Mouse (Mus musculus) neural tube, embryonic 13.5 days (tissue): ENCODE results near the gene Flrt1. TPM values are rescaled to one million over a fixed set of nuclear protein-coding genes. Genes with fewer than 3 reads are reported as not detected.
"Not testable (repeated sequence)": the region's sequence is repeated elsewhere in the genome, so short reads cannot be mapped to it uniquely, and the experiment has no call there.

Experiments used
- ATAC-seq: fragments of 200-750 bp; cut with Nextera tagmentation; 2 replicates; pipeline ENCODE4 v1.8.0; 2017; ENCODE audit warnings: low read depth, mild to moderate bottlenecking, moderate TSS enrichment, moderate library complexity
- H3K27ac ChIP-seq: fragments of 300-500 bp; sonication (generic); replicated peaks from 2 replicates; pipeline ENCODE4 v1.5.1; 2015; ENCODE audit warnings: moderate library complexity, mild to moderate bottlenecking, inconsistent platforms
- H3K27me3 ChIP-seq: fragments of 300-500 bp; sonication (generic); 2 replicates; pipeline ENCODE4 v1.6.1; 2015; ENCODE audit warnings: mild to moderate bottlenecking, inconsistent platforms
- H3K36me3 ChIP-seq: fragments of 300-500 bp; sonication (generic); 2 replicates; pipeline ENCODE4 v1.6.1; 2015; ENCODE audit warnings: mild to moderate bottlenecking, inconsistent platforms
- H3K4me1 ChIP-seq: fragments of 300-500 bp; sonication (generic); replicated peaks from 2 replicates; pipeline ENCODE4 v1.6.1; 2015; ENCODE audit warnings: inconsistent platforms
- H3K4me2 ChIP-seq: fragments of 300-500 bp; sonication (generic); 2 replicates; pipeline ENCODE4 v1.6.1; 2015; ENCODE audit warnings: inconsistent platforms, mild to moderate bottlenecking, moderate library complexity
- H3K4me3 ChIP-seq: fragments of 300-500 bp; sonication (generic); 2 replicates; pipeline ENCODE4 v1.5.1; 2015; ENCODE audit warnings: mild to moderate bottlenecking, inconsistent platforms
- H3K9ac ChIP-seq: fragments of 300-500 bp; sonication (generic); 2 replicates; pipeline ENCODE4 v1.6.1; 2015; ENCODE audit warnings: moderate library complexity, mild to moderate bottlenecking, inconsistent platforms
- H3K9me3 ChIP-seq: fragments of 300-500 bp; sonication (generic); 2 replicates; pipeline ENCODE4 v1.6.1; 2016; ENCODE audit warnings: inconsistent platforms
- WGBS: fragments of 180-500 bp; shearing (Covaris S2); methylation state at CpG from one replicate; pipeline ENCODE4 v1.1.7; 2015; 5-methylcytosine and 5-hydroxymethylcytosine counted together
- polyA plus RNA-seq: library from polyadenylated mRNA; unstranded; fragments of >200 nt; fragmentation: Nextera tagmentation; extraction: Ambion mirVana; gene quantifications from 2 replicates; pipeline ENCODE4 v1.2.1, GENCODE M21; 2015

Gene Flrt1
- polyA plus RNA-seq, 1 experiment from 2014 or later: 9.6 TPM

DNA sequence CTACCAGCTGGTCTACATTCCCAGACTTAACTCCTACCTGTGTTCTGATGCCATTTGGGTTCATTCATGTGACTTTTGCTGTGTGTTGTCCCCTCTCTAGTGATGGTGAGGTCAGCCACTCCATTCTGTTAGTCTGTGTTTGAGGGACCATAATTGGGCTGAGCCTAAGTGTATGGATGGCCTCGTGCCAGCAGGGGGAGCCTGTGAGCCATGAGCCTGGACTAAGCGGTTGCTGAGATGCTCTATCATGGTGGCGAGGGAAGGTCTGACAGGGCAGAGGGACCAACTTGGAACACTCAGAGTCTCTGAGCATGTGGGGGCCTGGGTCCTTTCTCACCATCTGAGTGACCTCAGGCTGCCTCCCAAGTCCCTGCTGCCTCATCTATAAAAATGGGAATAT lies 41.0 kb downstream of the Flrt1 start:
- 2% methylated on average over 3 of the region's 3 CpGs for WGBS
- no peak overlapping the region for H3K9ac ChIP-seq
- no peaks in the 10 kb centered on the region for H3K36me3 ChIP-seq
- ATAC-seq: peak; percentile 26
- H3K4me3 ChIP-seq: no peak overlapping the region
- H3K27me3 ChIP-seq: peaks cover 49% of the 10 kb centered on the region
- H3K27ac ChIP-seq: no peak overlapping the region
- no peaks in the 10 kb centered on the region for H3K9me3 ChIP-seq
- no peak overlapping the region for H3K4me2 ChIP-seq
- peaks cover 49% of the 10 kb centered on the region for H3K4me1 ChIP-seq

DNA sequence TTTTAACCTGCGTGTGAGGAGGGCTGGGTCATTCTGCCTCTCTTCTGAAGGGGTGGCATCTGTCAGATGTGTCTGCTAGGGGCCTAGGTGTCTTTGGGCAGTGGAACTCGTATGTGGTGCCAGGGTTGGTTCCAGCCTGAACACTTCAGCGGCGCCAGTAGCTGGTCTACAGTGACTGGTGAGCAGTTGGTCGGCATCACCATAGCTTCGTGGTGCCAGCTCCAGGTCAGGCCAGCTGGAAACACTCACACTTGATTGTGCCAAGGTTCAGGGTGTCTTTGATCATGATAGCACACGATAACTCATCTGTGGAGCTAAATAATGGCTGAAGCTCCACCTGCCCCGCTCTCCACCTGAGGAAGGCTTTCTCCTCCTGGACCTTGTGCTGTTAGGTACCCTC lies 42.6 kb downstream of the Flrt1 start:
- H3K27ac ChIP-seq: no peak overlapping the region
- no peak for ATAC-seq

DNA sequence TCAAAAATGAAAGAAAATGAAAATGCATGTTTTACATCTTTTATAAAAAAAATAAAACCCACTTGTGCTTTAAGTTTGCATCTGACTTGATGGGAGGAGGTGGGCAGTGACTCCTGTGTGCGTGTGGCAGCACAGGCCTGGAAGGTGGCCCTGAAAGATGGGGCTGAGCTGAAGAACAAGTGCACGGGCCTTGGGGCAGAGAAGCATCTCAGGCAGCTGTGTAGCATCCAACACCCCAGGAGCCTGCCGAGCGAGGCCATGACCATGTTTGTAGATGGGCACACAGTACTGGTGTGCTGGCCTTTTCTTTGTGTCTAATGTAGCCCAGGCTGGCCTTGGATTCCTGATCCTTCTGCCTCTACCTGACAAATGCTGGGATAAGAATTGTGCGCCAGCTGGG lies 43.4 kb downstream of the Flrt1 start:
- Histone ChIP-seq H3K27me3 (peaks cover 72% of the 10 kb centered on the region), H3K9me3 (no peaks in the 10 kb centered on the region), H3K36me3 (no peaks in the 10 kb centered on the region), H3K4me1 (peaks cover 39% of the 10 kb centered on the region), H3K27ac (no peak overlapping the region), H3K4me2 (no peak overlapping the region), H3K4me3 (no peak overlapping the region), H3K9ac (no peak overlapping the region)
- no peak for ATAC-seq
- 87% methylated on average over 5 of the region's 5 CpGs for WGBS

More for the DNA sequence above, 42.6 kb downstream of the Flrt1 start:
- Histone ChIP-seq H3K9ac (no peak overlapping the region), H3K4me1 (peaks cover 39% of the 10 kb centered on the region), H3K36me3 (no peaks in the 10 kb centered on the region), H3K9me3 (no peaks in the 10 kb centered on the region), H3K4me2 (no peak overlapping the region), H3K27me3 (peaks cover 66% of the 10 kb centered on the region), H3K4me3 (no peak overlapping the region)
- WGBS: 93% methylated on average over 8 of the region's 8 CpGs

DNA sequence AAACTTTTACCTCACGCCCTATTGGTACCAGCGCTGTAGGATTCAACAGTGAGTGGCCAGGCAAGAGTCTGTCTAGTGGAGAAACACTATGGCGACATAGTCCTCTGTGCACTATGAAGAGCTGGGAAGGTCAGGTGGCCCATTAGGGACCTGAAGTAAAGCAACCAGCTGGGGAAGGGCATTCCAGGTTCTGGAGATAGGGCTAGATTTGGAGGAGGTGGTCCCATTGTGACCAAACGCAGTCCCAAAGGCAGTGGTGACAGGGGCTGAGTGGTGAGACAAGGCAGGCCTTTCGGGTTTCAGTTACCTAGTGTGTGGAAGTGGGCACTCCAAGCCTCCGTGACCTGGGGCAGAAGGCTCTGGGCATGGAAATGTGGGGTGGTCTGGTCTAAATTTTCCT lies 47.0 kb downstream of the Flrt1 start:
- peaks cover 82% of the 10 kb centered on the region for H3K27me3 ChIP-seq
- no peaks in the 10 kb centered on the region for H3K9me3 ChIP-seq
- H3K36me3 ChIP-seq: no peaks in the 10 kb centered on the region
- ATAC-seq: no peak
- H3K4me1 ChIP-seq: peaks cover 24% of the 10 kb centered on the region
- H3K4me2 ChIP-seq: no peak overlapping the region; the same call in 1 of the 2 replicates
- no peak overlapping the region for H3K4me3 ChIP-seq
- H3K27ac ChIP-seq: no peak overlapping the region
- WGBS: 71% methylated on average over 6 of the region's 6 CpGs
- H3K9ac ChIP-seq: no peak overlapping the region

DNA sequence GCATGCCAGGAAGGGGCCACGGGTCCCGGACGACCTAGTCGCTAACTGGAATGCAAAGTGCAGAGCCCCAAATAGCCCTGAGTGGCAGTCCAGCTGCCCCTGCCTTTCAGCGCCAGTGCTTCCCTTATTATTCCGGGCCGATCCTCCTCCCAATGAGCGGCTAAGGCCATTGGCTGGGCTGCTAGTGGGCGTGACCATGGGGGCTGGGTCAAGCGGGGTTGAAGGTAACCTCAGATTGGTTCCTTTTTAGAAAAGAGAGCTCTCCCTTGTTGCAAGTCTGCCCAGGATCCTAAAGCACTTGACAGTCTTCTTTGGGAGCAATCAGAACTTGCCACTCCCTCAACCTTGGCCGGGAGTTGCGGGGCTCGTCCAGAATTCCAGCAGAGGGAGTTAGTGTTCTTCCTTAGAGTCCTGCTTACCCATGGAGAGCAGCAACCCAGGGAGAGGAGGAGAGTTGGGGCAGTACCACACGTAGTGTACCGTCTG lies 47.8 kb downstream of the Flrt1 start:
- ATAC-seq: peak; percentile 57
- peak overlapping the region; percentile 66 for H3K9ac ChIP-seq
- WGBS: under 1% methylated on average over 15 of the region's 15 CpGs
- no peak overlapping the region for H3K27ac ChIP-seq
- H3K9me3 ChIP-seq: no peaks in the 10 kb centered on the region
- peaks cover 75% of the 10 kb centered on the region for H3K27me3 ChIP-seq
- peak overlapping the region; percentile 90 for H3K4me2 ChIP-seq
- H3K36me3 ChIP-seq: no peaks in the 10 kb centered on the region
- H3K4me1 ChIP-seq: peaks cover 24% of the 10 kb centered on the region
- peak overlapping the region; percentile 61 for H3K4me3 ChIP-seq

DNA sequence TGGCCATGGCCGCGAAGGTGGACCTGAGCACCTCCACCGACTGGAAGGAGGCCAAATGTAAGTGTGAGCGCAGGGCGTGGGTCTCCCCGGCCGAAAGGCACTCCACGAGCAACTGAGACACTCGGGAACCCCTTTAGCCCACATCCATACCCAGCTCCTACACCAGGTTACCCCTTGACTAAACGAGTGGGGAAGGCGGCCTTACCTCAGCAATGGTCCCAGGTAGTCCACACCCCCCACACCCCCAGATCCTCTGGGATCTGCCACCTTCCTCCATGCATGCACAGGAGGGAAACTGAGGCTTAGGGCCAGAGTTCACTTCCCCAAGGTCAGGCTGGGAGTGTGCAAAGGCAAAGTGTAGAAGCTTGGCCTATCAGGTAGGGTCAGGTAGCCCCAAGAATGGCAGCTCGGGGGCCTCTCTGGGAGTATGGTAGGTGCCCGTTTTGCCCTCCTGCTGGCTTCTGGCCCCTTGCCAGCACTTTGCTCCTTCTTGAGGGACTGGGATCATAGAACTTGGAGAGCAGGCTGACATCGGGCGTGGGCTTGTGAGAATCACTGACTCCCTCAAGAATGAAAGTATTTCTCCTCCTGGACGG lies 48.3 kb downstream of the Flrt1 start:
- Histone ChIP-seq H3K27me3 (peaks cover 73% of the 10 kb centered on the region), H3K4me1 (peaks cover 24% of the 10 kb centered on the region), H3K9me3 (no peaks in the 10 kb centered on the region), H3K4me3 (peak overlapping the region; percentile 61), H3K36me3 (no peaks in the 10 kb centered on the region), H3K27ac (no peak overlapping the region), H3K4me2 (peak overlapping the region; percentile 90), H3K9ac (peak overlapping the region; percentile 66)
- 2% methylated on average over 16 of the region's 16 CpGs for WGBS
- peak; percentile 49 for ATAC-seq

DNA sequence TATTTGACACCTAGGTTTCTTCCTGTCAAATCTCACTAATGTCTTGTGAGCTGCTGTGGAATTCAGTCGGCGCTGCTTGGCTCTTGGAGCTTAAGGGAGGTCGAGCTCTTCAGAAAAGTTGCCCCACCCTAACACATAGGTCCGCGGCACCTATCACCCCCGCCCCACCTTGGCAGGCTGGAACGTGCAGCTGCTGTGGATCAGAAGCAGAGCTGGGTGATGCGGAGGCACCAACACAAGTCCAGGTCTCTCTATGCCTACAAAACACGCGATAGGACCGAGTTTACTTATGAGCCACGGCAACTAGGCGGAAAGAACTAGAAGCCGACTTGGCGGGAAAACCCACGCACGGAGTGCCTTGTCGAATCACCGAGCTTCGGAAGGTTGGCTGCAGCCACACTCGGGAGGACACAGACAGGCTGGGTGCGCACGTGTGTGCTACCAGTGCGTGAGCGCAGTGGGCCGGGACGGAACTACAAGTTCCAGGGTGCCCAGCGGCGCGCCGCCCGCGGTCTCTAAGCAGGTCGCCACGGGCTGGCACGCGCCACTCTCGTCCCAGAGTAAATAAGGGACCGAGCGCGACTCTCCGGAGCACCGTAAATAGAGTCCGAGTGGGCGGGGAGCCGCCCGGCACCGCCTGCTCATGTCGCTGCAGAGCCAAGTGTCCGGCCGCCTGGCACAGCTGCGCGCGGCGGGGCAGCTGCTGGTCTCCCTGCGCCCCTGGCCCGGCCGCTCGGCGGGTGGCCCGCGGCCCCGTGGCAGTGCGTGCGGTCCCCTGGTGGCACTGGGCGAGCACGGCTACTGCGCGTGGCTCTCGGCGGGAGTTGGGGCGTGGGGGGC lies 49.1 kb downstream of the Flrt1 start, which contains the start of gene Macrod1:
Gene Macrod1 (plus strand): TSS at position 563 of the 840 bp plus-strand sequence.
- peak within 1 kb of the TSS; percentile 66 for H3K9ac ChIP-seq
- peaks cover 69% of the 10 kb centered on the region for H3K27me3 ChIP-seq
- H3K9me3 ChIP-seq: no peaks in the 10 kb centered on the region
- peaks cover 24% of the 10 kb centered on the region for H3K4me1 ChIP-seq
- H3K36me3 ChIP-seq: no peaks in the 10 kb centered on the region
- H3K27ac ChIP-seq: no peak within 1 kb of the TSS
- WGBS: 2% methylated on average over 72 of the region's 72 CpGs
- H3K4me2 ChIP-seq: peak within 1 kb of the TSS; percentile 90
- peak within 1 kb of the TSS; percentile 61 for H3K4me3 ChIP-seq
- ATAC-seq: peak; percentile 85

DNA sequence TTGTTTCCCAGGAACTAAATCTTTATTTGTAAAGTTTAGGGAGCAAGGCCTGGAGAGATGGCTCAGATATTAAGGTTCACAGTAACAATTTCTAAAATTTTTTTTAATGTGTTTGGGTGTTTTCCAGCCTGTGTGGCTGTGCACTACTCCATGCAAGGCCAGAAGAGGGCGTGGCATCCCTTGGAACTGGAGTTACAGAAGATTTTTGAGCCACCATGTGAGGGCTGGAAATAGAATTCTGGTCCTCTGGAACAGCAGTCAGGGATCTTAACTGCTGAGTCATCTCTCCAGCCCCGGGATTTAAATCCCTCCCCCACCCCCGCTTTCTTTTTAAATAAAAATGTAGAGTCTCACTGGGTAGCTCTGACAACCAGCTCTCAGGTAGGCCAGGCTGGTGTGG lies 50.4 kb downstream of the Flrt1 start:
- 53% methylated on average over 3 of the region's 3 CpGs for WGBS
- no peak overlapping the region for H3K9ac ChIP-seq
- H3K36me3 ChIP-seq: no peaks in the 10 kb centered on the region
- no peak for ATAC-seq
- peaks cover 24% of the 10 kb centered on the region for H3K4me1 ChIP-seq
- no peak overlapping the region for H3K27ac ChIP-seq
- H3K4me2 ChIP-seq: no peak overlapping the region
- peaks cover 56% of the 10 kb centered on the region for H3K27me3 ChIP-seq
- no peaks in the 10 kb centered on the region for H3K9me3 ChIP-seq
- H3K4me3 ChIP-seq: no peak overlapping the region

DNA sequence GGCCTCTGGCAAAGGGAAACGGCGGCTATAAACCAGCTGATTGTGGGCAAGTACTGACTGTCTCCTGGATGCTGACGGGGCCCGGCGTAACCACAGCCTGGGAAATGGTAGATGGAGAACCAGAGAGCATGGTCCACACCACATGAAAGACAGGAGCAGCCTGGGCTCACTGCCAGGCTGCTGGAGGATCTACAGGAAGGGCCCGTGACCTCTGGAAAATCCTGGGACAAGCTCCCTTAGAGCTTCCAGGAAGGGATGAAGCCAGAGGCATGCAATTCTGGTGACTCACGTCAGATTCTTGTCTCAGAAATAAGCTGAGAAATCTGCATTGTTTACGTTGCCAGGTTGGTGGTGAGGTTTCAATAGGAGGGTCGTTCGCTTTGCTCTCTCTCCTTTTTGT lies 50.8 kb downstream of the Flrt1 start:
- Histone ChIP-seq H3K4me3 (no peak overlapping the region), H3K27ac (no peak overlapping the region), H3K9ac (no peak overlapping the region), H3K36me3 (no peaks in the 10 kb centered on the region), H3K4me2 (no peak overlapping the region), H3K4me1 (peaks cover 24% of the 10 kb centered on the region), H3K9me3 (no peaks in the 10 kb centered on the region), H3K27me3 (peaks cover 52% of the 10 kb centered on the region)
- ATAC-seq: no peak
- 62% methylated on average over 10 of the region's 10 CpGs for WGBS

DNA sequence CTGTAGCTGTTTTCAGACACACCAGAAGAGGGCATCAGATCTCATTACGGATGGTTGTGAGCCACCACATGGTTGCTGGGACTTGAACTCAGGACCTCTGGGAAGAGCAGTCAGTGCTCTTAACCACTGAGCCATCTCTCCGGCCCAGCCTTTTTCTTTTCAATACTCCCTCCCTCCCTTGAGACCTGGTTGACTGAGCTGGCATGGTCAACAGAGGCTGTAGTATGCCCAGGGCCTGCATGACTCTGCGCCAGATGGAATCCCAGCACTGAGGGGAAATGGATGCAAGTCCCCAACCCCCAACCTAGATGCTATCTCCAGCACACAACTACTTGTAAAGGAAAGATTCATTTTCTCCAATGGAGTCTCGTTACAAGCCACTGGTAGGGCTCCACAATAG lies 52.1 kb downstream of the Flrt1 start:
- 86% methylated on average over 4 of the region's 4 CpGs for WGBS
- H3K4me3 ChIP-seq, ATAC-seq, H3K4me2 ChIP-seq, H3K9me3 ChIP-seq, H3K36me3 ChIP-seq, H3K27ac ChIP-seq, H3K9ac ChIP-seq: not testable (repeated sequence)
- peaks cover 22% of the 10 kb centered on the region for H3K4me1 ChIP-seq
- peaks cover 38% of the 10 kb centered on the region for H3K27me3 ChIP-seq

DNA sequence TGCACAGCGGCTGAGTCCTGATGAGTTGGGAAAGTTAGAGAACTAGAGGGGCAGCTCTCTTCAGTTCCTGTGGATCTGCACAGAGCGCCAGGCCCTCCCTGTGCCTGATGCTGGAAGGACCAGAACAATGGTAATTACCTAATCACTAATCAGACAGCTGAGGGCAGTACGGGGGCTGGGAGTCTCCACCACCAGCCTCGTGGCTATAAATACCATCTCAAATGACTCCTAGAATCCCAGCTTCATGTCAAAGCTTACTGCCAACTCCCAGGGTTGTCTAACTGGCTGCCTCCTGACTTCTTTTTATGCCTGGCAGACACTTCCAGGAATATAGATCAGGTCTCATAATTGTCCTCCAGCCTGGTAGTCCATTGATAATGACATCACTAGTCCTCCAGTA lies 60.8 kb downstream of the Flrt1 start:
- no peak overlapping the region for H3K4me3 ChIP-seq
- no peaks in the 10 kb centered on the region for H3K9me3 ChIP-seq
- no peak overlapping the region for H3K9ac ChIP-seq
- 21% methylated on average over 4 of the region's 4 CpGs for WGBS
- peaks cover 6% of the 10 kb centered on the region for H3K4me1 ChIP-seq
- no peak overlapping the region for H3K4me2 ChIP-seq
- ATAC-seq: no peak
- no peak overlapping the region for H3K27ac ChIP-seq
- no peaks in the 10 kb centered on the region for H3K27me3 ChIP-seq
- H3K36me3 ChIP-seq: no peaks in the 10 kb centered on the region

DNA sequence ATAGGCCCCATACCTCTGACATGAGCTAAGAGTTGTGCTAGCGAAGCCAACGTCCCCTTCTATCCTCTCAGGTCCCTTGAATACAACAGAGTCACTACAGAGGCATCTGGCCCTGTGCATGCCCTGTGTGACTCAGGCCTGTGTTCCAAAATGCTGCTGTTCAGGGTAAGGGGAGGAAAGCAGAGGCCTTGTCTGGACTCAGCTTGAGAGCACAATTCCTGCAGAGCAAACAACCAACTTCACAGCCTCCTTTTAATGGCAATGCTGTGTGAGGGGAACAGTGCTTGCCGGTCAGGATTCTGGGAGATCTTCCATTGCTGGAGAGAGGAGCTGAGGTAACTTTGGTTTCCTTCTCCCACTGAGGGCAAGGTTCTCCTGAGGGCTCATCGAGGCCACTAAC lies 61.2 kb downstream of the Flrt1 start:
- Histone ChIP-seq H3K9ac (no peak overlapping the region), H3K27me3 (no peaks in the 10 kb centered on the region), H3K4me3 (no peak overlapping the region), H3K4me1 (peaks cover 6% of the 10 kb centered on the region), H3K36me3 (no peaks in the 10 kb centered on the region), H3K27ac (no peak overlapping the region), H3K4me2 (no peak overlapping the region), H3K9me3 (no peaks in the 10 kb centered on the region)
- 41% methylated on average over 4 of the region's 4 CpGs for WGBS
- ATAC-seq: no peak
